Mouse (Mus musculus): ENCODE results near the gene Mchr1.

Gene Mchr1

GRCm38 (mm10) chr15:81228258-81228657 lies 7.0 kb upstream of the Mchr1 start:
- DNase-seq = no peak

GRCm38 (mm10) chr15:81229791-81230190 lies 5.5 kb upstream of the Mchr1 start:
- DNase-seq = no peak

DNA sequence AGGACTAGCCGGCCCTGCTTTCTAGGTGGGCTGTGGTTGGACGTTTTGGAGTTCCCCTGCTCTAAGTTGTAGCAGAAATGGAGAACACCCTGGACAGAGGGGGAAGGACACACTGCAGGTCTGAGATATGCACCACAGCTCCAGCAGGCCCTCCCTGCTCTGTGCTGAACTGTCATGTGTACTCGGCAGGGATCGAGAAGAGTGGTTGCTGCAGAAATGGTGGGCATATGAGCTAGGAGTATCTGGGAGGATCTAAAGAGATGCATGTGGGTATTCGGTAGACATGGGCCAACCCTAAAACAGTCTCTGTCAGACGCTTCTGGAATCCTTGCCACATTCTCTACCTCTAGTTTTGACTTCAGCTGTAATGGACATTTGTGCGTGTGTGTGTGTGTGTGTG lies 4.0 kb upstream of the Mchr1 start:
- no peak for DNase-seq

GRCm38 (mm10) chr15:81236062-81236461 lies 763 bp downstream of the Mchr1 start:
- DNase-seq = no peak

DNA sequence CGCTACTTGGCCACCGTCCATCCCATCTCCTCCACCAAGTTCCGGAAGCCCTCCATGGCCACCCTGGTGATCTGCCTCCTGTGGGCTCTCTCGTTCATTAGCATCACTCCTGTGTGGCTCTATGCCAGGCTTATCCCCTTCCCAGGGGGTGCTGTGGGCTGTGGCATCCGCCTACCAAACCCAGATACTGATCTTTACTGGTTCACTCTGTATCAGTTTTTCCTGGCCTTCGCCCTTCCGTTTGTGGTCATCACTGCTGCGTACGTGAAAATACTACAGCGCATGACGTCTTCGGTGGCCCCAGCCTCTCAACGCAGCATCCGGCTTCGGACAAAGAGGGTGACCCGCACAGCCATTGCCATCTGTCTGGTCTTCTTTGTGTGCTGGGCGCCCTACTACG lies 2.2 kb downstream of the Mchr1 start:
- DNase-seq = no peak

DNA sequence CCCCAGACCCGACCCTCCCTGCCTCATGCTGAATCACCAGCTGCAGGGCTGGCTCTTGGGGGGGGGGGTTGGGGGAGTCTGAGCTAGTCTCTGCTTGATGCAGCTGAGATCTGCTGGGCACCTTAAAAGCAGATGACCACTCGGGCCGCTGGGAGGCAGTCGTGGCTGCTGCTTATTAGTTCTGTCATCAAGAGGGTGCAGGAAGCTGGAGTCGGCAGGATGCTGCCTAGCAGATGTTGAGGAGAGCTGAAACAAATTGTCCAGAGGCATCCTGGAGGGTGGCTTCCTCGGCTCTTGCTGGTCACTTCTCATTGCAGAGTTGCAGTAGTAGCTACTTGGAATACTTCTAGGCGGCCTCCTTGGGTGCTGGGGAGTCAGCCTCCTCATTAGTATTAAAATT lies 4.0 kb downstream of the Mchr1 start:
- no peak for DNase-seq

- no peak for DNase-seq
Observed at GRCm38 (mm10) chr15:81239794-81240343, 4.6 kb downstream of the Mchr1 start.

DNA sequence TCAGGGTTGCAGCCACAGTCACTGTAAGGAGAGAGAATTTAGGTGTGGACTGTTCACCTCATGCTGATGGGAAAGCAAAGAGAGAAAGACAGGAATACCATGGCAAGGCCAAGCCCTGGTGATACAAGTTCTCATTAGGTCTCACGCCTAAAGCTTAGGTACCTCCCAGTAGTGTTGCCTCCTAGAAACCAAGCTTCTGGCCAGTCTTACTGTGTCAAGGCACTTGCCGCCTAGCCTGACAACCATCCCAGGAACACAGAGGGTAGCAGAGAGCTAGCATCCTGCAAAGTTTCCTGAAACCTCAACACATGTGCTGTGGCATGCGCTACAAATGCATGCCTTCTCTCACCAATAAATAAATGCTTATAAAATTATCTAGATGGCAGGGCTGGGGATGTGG lies 11.6 kb downstream of the Mchr1 start:
- DNase-seq = no peak

GRCm38 (mm10) chr15:81247583-81248340 lies 12.5 kb downstream of the Mchr1 start:
- DNase-seq = no peak

DNA sequence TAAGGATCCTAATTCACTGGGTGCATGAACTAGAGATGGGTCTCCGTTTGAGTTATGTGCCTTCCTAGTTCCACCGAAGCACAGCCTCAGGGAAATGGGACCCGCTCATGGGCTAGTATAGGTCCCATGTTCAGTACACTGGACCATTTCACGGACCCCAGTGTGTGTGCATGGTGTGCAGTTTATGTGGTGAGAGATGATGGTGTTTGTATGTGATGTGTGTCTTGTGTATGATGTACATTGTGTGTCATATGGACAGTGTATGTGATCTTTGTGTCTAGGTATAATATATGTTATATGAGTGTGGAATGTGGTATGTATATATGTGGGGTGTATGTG lies 13.0 kb downstream of the Mchr1 start:
- no peak for DNase-seq

GRCm38 (mm10) chr15:81248951-81249579 lies 13.8 kb downstream of the Mchr1 start:
- no peak for DNase-seq

DNA sequence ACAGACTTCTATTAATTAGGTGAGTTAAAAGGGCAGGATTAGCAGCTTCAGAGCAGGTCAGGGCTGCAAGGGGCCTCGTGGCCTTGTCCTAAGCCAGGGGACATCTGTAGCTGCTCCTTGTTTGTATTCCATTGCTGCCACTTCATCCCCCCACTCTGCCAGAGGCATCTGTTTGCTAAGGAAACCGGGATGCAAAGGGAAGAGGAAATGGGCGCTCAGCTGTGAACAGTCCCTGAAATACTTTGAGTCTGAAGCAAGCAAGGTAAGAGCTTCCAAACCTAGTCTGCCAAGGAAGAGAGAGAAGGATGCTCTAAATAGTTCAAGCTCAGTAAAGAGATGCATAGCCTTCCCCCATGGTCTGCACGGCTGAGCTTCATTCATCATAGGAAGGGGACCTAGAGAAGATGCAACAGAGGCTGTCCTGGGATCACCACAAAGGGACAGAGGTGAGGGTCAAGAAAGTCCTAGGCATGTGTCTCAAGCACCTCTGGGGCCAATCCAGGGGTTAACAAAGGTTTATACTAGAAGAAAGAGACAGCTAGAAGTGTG lies 17.4 kb downstream of the Mchr1 start:
- no peak for DNase-seq

- DNase-seq = no peak
Observed at GRCm38 (mm10) chr15:81253585-81253984, 18.3 kb downstream of the Mchr1 start.

- no peak for DNase-seq
Observed at GRCm38 (mm10) chr15:81254113-81254640, 18.9 kb downstream of the Mchr1 start.

GRCm38 (mm10) chr15:81255063-81255462 lies 19.8 kb downstream of the Mchr1 start:
- no peak for DNase-seq

- DNase-seq = no peak
Observed at GRCm38 (mm10) chr15:81258296-81258695, 23.0 kb downstream of the Mchr1 start.

DNA sequence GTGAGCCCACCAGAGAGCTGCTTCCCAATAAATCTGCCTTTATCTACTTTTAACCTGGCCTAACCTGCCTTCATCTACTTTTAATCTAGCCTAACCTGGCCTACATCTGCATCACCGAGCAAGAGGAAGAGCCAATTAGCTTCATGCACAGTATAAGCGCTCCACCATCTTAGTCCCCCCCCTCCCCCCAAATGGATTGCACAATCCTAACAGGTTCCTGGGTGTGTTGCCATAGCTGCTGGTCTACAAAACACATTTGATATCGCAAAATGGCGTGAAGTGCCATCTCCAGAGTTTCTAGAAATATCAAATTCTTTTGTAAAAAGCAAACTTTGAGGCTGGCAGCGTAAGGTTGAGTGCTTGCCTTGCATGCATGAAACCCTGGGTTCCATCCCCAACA lies 24.0 kb downstream of the Mchr1 start:
- no peak for DNase-seq

DNA sequence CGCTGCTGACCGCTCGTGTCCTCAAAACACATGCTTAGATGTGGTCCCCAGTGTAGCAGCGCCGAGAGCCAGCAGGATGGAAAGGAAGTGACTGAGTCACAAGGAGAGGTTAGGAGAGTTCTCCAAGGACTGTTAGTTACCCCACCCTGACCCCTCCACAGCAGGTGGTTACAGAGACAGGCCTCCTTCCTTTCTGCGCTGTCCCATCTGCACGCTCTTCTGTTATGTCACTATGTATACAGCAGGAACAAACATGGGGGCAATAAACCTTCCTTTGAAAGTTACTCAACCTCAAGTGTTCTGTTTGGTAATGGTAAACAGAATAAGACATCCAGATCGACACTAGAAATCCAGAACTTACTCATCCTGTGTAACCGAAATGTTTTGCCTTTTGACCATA lies 24.9 kb downstream of the Mchr1 start:
- DNase-seq = no peak

DNA sequence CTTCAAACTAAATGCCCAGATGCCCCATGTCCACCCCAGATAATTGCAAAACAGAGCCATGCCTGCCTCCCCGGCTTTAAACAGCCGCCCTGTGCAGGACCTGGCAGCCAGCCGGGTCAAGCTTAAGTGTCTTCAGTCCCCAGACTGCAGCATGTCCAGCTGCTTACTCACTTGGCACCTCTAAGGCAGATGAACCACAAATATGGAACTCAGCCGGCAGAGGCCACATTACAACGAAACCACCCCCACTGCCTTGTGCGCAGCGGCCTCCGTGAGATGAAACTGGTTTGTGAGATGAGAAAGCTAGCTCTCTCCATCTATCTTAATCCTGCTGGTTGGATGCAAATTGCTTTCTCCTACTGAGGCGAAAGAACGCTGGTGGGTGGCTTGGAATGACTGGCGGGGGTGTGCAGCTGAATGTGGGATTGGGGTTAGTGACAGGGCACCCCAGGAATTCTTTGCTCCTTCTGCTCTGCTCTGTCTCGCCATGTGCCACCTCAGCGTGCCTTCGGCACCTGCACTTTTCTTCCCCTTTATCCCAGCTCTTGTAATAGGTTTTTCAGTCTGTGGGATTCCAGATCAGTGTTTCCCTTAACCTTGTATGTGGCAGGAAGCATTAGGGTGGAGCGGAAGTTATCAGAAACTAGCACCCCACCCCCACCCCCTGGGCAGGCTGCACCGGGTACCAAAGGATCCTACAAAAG lies 29.2 kb downstream of the Mchr1 start:
- DNase-seq = no peak

DNA sequence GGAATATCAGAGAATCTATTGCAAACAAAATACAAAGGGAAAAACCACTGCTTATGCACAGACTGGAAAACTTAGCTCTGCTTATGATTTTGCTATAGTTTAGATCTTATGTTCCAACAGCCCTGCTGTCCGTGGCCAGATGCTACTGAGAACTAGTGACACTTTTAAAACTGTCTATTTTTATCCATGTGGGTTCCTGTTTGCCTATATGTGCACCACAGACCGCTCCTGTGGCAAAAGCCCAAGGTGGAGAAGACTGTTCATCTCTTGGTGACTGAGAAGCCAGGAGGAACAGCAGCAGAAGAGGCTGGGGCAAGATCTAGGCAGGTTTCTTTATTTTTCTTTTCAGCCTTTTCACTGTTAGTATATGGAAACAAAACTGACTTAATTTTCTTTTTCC lies 32.1 kb downstream of the Mchr1 start:
- DNase-seq = no peak

- DNase-seq = no peak
Observed at GRCm38 (mm10) chr15:81272305-81273053, 37.2 kb downstream of the Mchr1 start.

DNA sequence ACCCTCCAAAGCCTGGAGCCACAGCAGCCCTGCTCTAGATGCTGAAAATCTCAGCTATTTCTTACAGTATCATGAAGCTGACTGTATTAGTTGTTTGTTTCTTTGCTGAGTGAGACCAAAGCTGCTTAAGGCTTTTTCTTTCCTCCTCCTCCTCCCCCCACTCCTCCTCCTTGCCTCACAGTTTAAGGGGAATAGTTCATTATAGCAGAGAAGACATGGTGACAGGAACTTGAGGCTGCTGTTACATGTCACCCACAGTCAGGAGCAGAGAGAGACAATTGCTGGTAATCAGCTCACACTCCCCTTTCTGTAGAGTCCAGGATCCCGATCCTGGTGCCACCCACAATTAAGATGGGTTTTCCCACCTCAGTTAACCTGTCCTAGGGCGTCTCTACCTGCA lies 38.1 kb downstream of the Mchr1 start:
- no peak for DNase-seq

GRCm38 (mm10) chr15:81277928-81278327 lies 42.6 kb downstream of the Mchr1 start:
- no peak for DNase-seq
